Mouse (Mus musculus): ENCODE measurements around the gene Wap.

DNA sequence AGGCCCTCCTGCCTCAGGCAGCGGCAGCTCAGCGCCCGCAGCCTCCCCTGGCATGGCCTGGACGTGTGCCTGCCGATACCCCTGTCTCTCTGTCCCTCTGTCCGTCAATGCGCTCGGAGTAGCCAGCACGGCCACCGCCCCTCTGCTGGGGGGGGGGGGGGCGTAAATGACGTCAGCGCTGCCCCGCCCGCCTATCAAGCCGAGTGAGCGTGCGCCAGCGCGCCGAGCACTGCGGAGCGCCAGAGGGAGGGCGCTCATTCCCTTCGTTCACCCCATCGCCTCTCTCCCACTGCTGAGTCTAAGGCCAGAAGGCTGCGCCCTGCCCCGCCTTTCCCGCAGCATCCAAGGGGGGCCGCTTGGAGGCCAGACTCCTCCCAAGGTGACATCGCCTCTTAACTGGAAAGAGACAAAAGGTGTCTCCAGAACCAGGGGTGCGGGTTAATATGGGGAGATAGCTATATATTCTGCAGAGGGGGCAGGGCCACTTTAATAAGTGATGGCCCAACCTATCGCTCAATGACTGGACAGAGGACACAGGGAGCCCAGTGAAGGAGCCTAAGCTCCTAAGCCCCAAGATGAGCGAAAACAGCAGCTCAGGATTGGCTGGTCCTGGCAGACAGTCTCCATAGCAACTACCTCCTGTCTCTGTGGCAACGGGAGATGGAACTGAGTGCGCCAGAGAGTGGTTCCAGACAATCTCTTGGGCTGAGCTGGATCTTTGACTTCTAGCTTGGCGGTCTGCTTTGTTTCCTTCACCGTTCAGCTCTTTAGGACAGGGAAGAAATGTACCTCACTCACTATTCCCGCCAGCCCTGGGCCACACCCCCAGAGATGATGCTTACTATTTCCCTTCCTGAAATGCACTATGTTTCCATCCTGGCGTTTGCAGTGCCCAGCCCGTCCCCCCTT, 32.7 kb downstream of the Wap start, which contains the start of gene Nacad:
- TF ChIP-seq CTCF (IDR thresholded peaks at IDR 0.05; ENCODE audit: control insufficient read depth, insufficient read depth, low read length) (no peak), POLR2A (IDR thresholded peaks at IDR 0.05; ENCODE audit: borderline replicate concordance, control insufficient read depth, low read depth, low read length) (no peak)
